Mouse (Mus musculus): ENCODE measurements around the gene Il1f10. TPM values are rescaled to one million over a fixed set of nuclear protein-coding genes. Genes with fewer than 3 reads are reported as not detected.

Il1f10 gene
- polyA plus RNA-seq (2014; fragmentation: Nextera tagmentation; extraction: Ambion mirVana): not detected in 2 replicates

DNA sequence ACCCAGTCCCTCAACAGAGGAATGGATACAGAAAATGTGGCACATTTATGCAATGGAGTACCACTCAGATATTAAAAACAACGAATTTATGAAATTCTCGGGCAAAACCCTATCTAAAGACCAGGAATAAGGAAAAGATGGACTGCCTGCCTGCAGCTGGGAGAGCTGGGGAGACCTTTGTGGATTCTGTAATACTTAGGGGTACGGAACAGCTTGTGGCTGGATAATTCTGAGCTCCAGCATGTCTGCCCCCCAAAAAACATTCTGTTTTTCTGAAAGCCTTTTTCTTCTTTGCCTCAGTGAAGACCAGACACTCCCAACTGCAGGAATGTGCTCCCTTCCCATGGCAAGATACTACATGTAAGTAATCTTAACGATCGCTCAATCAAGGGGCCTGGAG lies at the start of gene Il1f10:
TSS of gene Il1f10 (plus strand) at position 301 of the 400 bp plus-strand sequence.
- Histone ChIP-seq H3K4me2 (ENCODE audit: low read length) (no peak within 1 kb of the TSS), H3K9me3 (ENCODE audit: control insufficient read depth, low read length) (no peaks in the 10 kb centered on the region), H3K4me1 (ENCODE audit: control insufficient read depth in 2 of 2, insufficient read depth in 2 of 2, low read length in 2 of 2) (no peaks in the 10 kb centered on the region), H3K27me3 (ENCODE audit: control insufficient read depth, insufficient read depth, low read length) (no peaks in the 10 kb centered on the region; the same call in 1 of the 2 replicates), H3K36me3 (ENCODE audit: control insufficient read depth, insufficient read depth, low read length) (no peaks in the 10 kb centered on the region), H3K27ac (replicated peaks in 1 of 2; ENCODE audit: control insufficient read depth in 1 of 2, insufficient read depth in 1 of 2, low read depth in 2 of 2, low read length in 2 of 2) (no peak within 1 kb of the TSS), H3K9ac (ENCODE audit: low read length) (no peak within 1 kb of the TSS), H3K4me3 (ENCODE audit: control insufficient read depth in 1 of 2, insufficient read depth in 1 of 2, low read depth in 1 of 2, low read length in 2 of 2) (no peak within 1 kb of the TSS)
- 72% methylated on average over 5 of the region's 5 CpGs for WGBS
- no peak for ATAC-seq (ENCODE audit: insufficient number of reproducible peaks, insufficient read depth, low FRiP score, low read depth)

DNA sequence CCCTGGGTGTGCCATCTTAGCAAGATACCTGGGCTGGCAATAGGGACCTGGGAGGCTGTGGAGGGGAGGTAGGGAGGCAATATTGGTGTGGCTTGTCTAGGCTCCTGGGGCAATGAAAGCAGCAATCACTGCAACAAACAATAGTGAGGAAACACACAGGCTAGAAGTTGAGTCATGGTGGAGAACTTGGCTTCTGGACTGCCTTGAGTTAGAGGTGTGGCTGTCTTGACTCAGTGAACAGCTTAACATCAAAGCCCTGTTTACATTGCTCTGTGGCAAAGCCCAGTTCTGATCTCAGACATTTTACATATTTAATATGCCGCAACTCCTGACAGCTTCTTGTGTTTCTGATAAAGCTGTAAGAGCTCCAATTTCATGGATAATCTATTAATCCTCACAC lies 23.5 kb upstream of the Il1f10 start:
- H3K4me1 ChIP-seq (ENCODE audit: control insufficient read depth in 2 of 2, insufficient read depth in 2 of 2, low read length in 2 of 2): no peaks in the 10 kb centered on the region
- no peaks in the 10 kb centered on the region for H3K36me3 ChIP-seq (ENCODE audit: control insufficient read depth, insufficient read depth, low read length)
- H3K27ac ChIP-seq (replicated peaks in 1 of 2; ENCODE audit: control insufficient read depth in 1 of 2, insufficient read depth in 1 of 2, low read depth in 2 of 2, low read length in 2 of 2): no peak overlapping the region
- no peak overlapping the region for H3K9ac ChIP-seq (ENCODE audit: low read length)
- H3K4me3 ChIP-seq (ENCODE audit: control insufficient read depth in 1 of 2, insufficient read depth in 1 of 2, low read depth in 1 of 2, low read length in 2 of 2): no peak overlapping the region
- WGBS: 86% methylated on average over 1 of the region's 1 CpGs
- no peak for ATAC-seq (ENCODE audit: insufficient number of reproducible peaks, insufficient read depth, low FRiP score, low read depth)
- H3K9me3 ChIP-seq (ENCODE audit: control insufficient read depth, low read length): no peaks in the 10 kb centered on the region
- no peak overlapping the region for H3K4me2 ChIP-seq (ENCODE audit: low read length)
- H3K27me3 ChIP-seq (ENCODE audit: control insufficient read depth, insufficient read depth, low read length): no peaks in the 10 kb centered on the region

DNA sequence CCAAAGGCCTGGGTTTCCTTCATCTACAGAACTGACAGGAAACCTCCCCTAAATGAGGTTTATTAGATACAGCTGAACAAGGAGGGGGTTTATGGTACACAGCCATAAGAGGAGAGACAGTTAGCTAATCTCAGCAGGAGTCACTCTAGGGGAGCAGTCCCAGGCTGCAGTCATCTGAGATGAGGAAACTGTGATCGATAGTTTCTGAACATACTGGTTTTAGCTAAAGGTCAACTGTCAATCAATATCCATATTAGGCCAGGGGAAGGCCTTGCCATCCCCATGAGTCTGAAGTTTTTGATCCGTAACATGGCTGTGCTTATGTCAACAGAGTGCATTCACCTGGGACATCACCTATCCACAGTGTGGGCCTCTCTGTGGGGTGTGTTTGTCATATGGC lies 17.4 kb upstream of the Il1f10 start:
- Histone ChIP-seq H3K4me2 (ENCODE audit: low read length) (no peak overlapping the region), H3K9ac (ENCODE audit: low read length) (no peak overlapping the region), H3K27me3 (ENCODE audit: control insufficient read depth, insufficient read depth, low read length) (no peaks in the 10 kb centered on the region), H3K36me3 (ENCODE audit: control insufficient read depth, insufficient read depth, low read length) (no peaks in the 10 kb centered on the region), H3K4me1 (ENCODE audit: control insufficient read depth in 2 of 2, insufficient read depth in 2 of 2, low read length in 2 of 2) (no peaks in the 10 kb centered on the region), H3K9me3 (ENCODE audit: control insufficient read depth, low read length) (no peaks in the 10 kb centered on the region), H3K4me3 (ENCODE audit: control insufficient read depth in 1 of 2, insufficient read depth in 1 of 2, low read depth in 1 of 2, low read length in 2 of 2) (no peak overlapping the region), H3K27ac (replicated peaks in 1 of 2; ENCODE audit: control insufficient read depth in 1 of 2, insufficient read depth in 1 of 2, low read depth in 2 of 2, low read length in 2 of 2) (no peak overlapping the region)
- 67% methylated on average over 2 of the region's 2 CpGs for WGBS
- no peak for ATAC-seq (ENCODE audit: insufficient number of reproducible peaks, insufficient read depth, low FRiP score, low read depth)

DNA sequence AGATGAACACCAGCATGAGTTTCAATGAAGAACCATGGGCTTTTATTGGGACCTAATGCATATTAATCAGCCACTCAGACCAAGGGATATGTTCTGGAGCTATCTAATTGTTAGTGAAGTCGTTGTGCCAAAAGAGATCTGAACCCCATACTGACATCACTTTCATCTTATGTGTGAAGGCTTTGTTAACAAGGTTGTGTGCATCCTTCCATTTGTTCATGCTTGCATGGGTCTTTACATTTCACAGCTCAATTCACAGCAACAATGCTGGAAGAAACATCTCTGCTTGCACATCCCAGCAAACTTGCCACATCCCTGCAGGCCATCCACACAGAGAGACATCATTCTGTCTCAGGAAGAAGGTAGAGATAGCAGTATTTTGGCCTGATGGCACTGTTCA lies 15.8 kb upstream of the Il1f10 start:
- no peak overlapping the region for H3K4me3 ChIP-seq (ENCODE audit: control insufficient read depth in 1 of 2, insufficient read depth in 1 of 2, low read depth in 1 of 2, low read length in 2 of 2)
- H3K9ac ChIP-seq (ENCODE audit: low read length): no peak overlapping the region
- H3K27ac ChIP-seq (replicated peaks in 1 of 2; ENCODE audit: control insufficient read depth in 1 of 2, insufficient read depth in 1 of 2, low read depth in 2 of 2, low read length in 2 of 2): no peak overlapping the region
- no peaks in the 10 kb centered on the region for H3K27me3 ChIP-seq (ENCODE audit: control insufficient read depth, insufficient read depth, low read length)
- no peaks in the 10 kb centered on the region for H3K36me3 ChIP-seq (ENCODE audit: control insufficient read depth, insufficient read depth, low read length)
- no peak overlapping the region for H3K4me2 ChIP-seq (ENCODE audit: low read length)
- no peaks in the 10 kb centered on the region for H3K4me1 ChIP-seq (ENCODE audit: control insufficient read depth in 2 of 2, insufficient read depth in 2 of 2, low read length in 2 of 2)
- no peak for ATAC-seq (ENCODE audit: insufficient number of reproducible peaks, insufficient read depth, low FRiP score, low read depth)
- H3K9me3 ChIP-seq (ENCODE audit: control insufficient read depth, low read length): no peaks in the 10 kb centered on the region
- 43% methylated on average over 1 of the region's 1 CpGs for WGBS

DNA sequence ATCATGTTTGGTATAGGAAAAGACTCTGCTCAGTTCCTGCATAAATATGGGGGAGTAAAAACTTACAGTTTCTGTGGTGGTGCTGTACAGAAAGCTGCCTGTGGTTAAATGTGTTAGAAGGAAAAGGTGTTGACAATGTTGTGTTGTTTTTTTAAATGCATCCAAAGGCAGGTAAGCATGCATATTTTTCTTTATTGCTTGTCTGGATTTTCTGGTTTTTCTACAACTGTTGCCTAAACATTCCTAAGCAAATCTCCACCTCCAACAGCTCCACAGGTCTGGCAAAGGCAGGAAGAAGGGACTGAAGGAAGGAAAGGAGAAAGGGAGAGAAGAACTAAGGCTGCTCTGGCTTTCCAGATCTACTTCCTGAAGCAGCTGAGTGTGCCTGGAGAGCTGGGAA lies 14.3 kb upstream of the Il1f10 start, which contains the start of gene Il1f5:
TSS of gene Il1f5 (plus strand) at position 301 of the 400 bp plus-strand sequence.
- Histone ChIP-seq H3K4me3 (ENCODE audit: control insufficient read depth in 1 of 2, insufficient read depth in 1 of 2, low read depth in 1 of 2, low read length in 2 of 2) (no peak within 1 kb of the TSS), H3K4me1 (ENCODE audit: control insufficient read depth in 2 of 2, insufficient read depth in 2 of 2, low read length in 2 of 2) (no peaks in the 10 kb centered on the region), H3K27ac (replicated peaks in 1 of 2; ENCODE audit: control insufficient read depth in 1 of 2, insufficient read depth in 1 of 2, low read depth in 2 of 2, low read length in 2 of 2) (no peak within 1 kb of the TSS), H3K9ac (ENCODE audit: low read length) (no peak within 1 kb of the TSS), H3K27me3 (ENCODE audit: control insufficient read depth, insufficient read depth, low read length) (no peaks in the 10 kb centered on the region), H3K36me3 (ENCODE audit: control insufficient read depth, insufficient read depth, low read length) (no peaks in the 10 kb centered on the region), H3K9me3 (ENCODE audit: control insufficient read depth, low read length) (no peaks in the 10 kb centered on the region), H3K4me2 (ENCODE audit: low read length) (no peak within 1 kb of the TSS)
- no peak for ATAC-seq (ENCODE audit: insufficient number of reproducible peaks, insufficient read depth, low FRiP score, low read depth)

DNA sequence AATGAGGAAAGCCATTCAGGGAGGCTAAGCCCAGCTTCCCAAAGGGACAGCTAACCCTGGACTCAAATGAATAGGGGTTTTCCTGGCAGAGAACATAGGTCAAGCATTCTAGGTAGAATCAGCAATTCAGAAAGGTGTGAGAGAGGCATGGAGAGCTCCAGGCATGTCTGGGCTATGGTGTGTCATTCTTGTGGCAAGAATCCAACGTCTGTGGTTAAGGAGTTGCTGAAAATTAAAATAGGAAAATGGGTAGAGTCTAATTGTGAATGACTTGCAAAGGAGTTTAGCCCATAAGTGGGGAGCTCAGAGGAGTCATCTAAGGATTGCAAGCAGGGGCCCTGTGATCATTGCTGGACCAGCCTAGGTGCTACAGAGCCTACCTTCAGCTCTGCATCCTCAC lies 3.6 kb downstream of the Il1f10 start:
- Histone ChIP-seq H3K36me3 (ENCODE audit: control insufficient read depth, insufficient read depth, low read length) (no peaks in the 10 kb centered on the region), H3K4me2 (ENCODE audit: low read length) (no peak overlapping the region), H3K9me3 (ENCODE audit: control insufficient read depth, low read length) (no peaks in the 10 kb centered on the region), H3K9ac (ENCODE audit: low read length) (no peak overlapping the region), H3K27me3 (ENCODE audit: control insufficient read depth, insufficient read depth, low read length) (peaks cover 9% of the 10 kb centered on the region; the same call in 1 of the 2 replicates), H3K4me1 (ENCODE audit: control insufficient read depth in 2 of 2, insufficient read depth in 2 of 2, low read length in 2 of 2) (no peaks in the 10 kb centered on the region), H3K4me3 (ENCODE audit: control insufficient read depth in 1 of 2, insufficient read depth in 1 of 2, low read depth in 1 of 2, low read length in 2 of 2) (no peak overlapping the region), H3K27ac (replicated peaks in 1 of 2; ENCODE audit: control insufficient read depth in 1 of 2, insufficient read depth in 1 of 2, low read depth in 2 of 2, low read length in 2 of 2) (no peak overlapping the region)
- WGBS: 50% methylated on average over 1 of the region's 1 CpGs
- no peak for ATAC-seq (ENCODE audit: insufficient number of reproducible peaks, insufficient read depth, low FRiP score, low read depth)

DNA sequence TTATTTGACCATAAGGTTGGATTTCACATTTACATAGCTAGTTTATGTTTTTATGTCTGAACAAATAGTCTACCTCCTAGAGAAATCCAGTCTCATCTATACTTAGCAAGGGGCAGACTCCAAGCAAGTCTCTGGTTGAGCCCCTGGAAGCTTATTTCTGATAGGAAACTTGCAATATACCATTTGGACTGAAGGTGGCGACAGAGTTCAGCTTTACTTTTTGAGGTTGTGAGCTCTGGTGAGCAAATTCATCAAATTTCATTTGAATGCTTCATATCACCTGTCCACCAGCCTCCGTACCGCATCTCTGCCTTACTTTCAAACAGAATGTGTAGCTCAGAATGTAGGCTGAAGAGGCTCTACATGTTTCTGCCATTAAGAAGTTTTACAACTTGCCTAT lies 5.8 kb downstream of the Il1f10 start:
- H3K36me3 ChIP-seq (ENCODE audit: control insufficient read depth, insufficient read depth, low read length): no peaks in the 10 kb centered on the region
- H3K27ac ChIP-seq (replicated peaks in 1 of 2; ENCODE audit: control insufficient read depth in 1 of 2, insufficient read depth in 1 of 2, low read depth in 2 of 2, low read length in 2 of 2): no peak overlapping the region
- no peak overlapping the region for H3K4me2 ChIP-seq (ENCODE audit: low read length)
- H3K9ac ChIP-seq (ENCODE audit: low read length): no peak overlapping the region
- WGBS: 6% methylated on average over 3 of the region's 3 CpGs
- H3K27me3 ChIP-seq (ENCODE audit: control insufficient read depth, insufficient read depth, low read length): peaks cover 9% of the 10 kb centered on the region; the same call in 1 of the 2 replicates
- ATAC-seq (ENCODE audit: insufficient number of reproducible peaks, insufficient read depth, low FRiP score, low read depth): no peak
- no peak overlapping the region for H3K4me3 ChIP-seq (ENCODE audit: control insufficient read depth in 1 of 2, insufficient read depth in 1 of 2, low read depth in 1 of 2, low read length in 2 of 2)
- H3K4me1 ChIP-seq (ENCODE audit: control insufficient read depth in 2 of 2, insufficient read depth in 2 of 2, low read length in 2 of 2): no peaks in the 10 kb centered on the region
- H3K9me3 ChIP-seq (ENCODE audit: control insufficient read depth, low read length): no peaks in the 10 kb centered on the region

DNA sequence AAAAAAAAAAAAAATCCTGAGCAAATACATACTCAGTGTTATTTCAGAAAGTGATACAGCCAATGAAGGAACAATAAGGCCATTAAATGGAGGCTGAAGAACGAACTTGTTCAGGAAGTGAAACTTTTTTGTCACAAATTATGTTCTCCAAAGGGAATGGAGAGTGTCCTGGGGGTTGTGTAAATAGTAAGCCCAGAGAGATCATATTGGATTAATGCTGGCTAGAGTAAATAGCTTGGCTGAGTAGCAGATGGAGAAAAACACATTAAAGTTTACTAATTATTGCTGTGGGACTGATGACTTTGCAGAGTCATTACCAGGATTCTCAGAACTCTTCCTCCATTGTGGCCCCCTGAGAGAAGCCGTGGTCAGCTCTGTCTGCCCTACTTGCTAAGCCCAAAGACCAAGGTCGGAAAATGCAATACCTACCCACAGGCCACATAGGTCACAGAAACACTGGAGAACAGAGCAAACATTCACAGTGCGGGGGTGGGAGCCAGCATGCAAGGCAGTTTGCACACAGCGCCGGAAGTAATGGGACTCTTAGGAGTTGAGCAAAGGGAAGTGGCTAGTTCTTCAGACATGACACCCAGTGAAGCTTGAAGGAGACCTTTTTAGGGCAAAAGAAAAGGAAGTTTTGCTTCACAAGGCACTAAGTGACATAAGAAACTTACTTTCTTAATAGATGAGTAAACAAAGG lies 20.5 kb downstream of the Il1f10 start:
- H3K9me3 ChIP-seq (ENCODE audit: control insufficient read depth, low read length): no peaks in the 10 kb centered on the region
- 69% methylated on average over 6 of the region's 6 CpGs for WGBS
- ATAC-seq (ENCODE audit: insufficient number of reproducible peaks, insufficient read depth, low FRiP score, low read depth): no peak

More for the DNA sequence above, 20.5 kb downstream of the Il1f10 start:
- Histone ChIP-seq H3K27me3 (ENCODE audit: control insufficient read depth, insufficient read depth, low read length) (no peaks in the 10 kb centered on the region), H3K4me1 (ENCODE audit: control insufficient read depth in 2 of 2, insufficient read depth in 2 of 2, low read length in 2 of 2) (no peaks in the 10 kb centered on the region), H3K4me2 (ENCODE audit: low read length) (no peak overlapping the region), H3K27ac (replicated peaks in 1 of 2; ENCODE audit: control insufficient read depth in 1 of 2, insufficient read depth in 1 of 2, low read depth in 2 of 2, low read length in 2 of 2) (no peak overlapping the region), H3K4me3 (ENCODE audit: control insufficient read depth in 1 of 2, insufficient read depth in 1 of 2, low read depth in 1 of 2, low read length in 2 of 2) (no peak overlapping the region), H3K9ac (ENCODE audit: low read length) (no peak overlapping the region), H3K36me3 (ENCODE audit: control insufficient read depth, insufficient read depth, low read length) (no peaks in the 10 kb centered on the region)

Measured in heart, embryonic 14.5 days (tissue).